Mouse (Mus musculus) stomach, embryonic 14.5 days (tissue): ENCODE data around the gene Cast. TPM values are rescaled to one million over a fixed set of nuclear protein-coding genes. Genes with fewer than 3 reads are reported as not detected.

ENCODE experiments used
- ATAC-seq: fragments of 200-750 bp; cut with Nextera tagmentation; 2 replicates; pipeline ENCODE4 v1.8.0; 2017; ENCODE audit warnings: low read depth, moderate TSS enrichment; ENCODE audit not compliant: insufficient number of reproducible peaks, insufficient read depth, low FRiP score
- H3K27ac ChIP-seq: fragments of 300-500 bp; sonication (generic); 2 replicates; pipeline ENCODE4 v1.5.1; 2014; ENCODE audit warnings: mild to moderate bottlenecking, low read length, moderate library complexity, mixed read lengths
- H3K27me3 ChIP-seq: fragments of 300-500 bp; sonication (generic); 2 replicates; pipeline ENCODE4 v1.6.1; 2014; ENCODE audit warnings: low read length, control low read depth, mixed read lengths; ENCODE audit not compliant: control insufficient read depth, insufficient read depth
- H3K36me3 ChIP-seq: fragments of 300-500 bp; sonication (generic); 2 replicates; pipeline ENCODE4 v1.6.1; 2014; ENCODE audit warnings: mild to moderate bottlenecking, control low read depth, low read length, moderate library complexity, mixed read lengths; ENCODE audit not compliant: control insufficient read depth, insufficient read depth
- H3K4me1 ChIP-seq: fragments of 300-500 bp; sonication (generic); 2 replicates; pipeline ENCODE4 v1.6.1; 2014; ENCODE audit warnings: low read length, control low read depth, mixed read lengths; ENCODE audit not compliant: control insufficient read depth, insufficient read depth
- H3K4me2 ChIP-seq: fragments of 300-500 bp; sonication (generic); replicated peaks from 2 replicates; pipeline ENCODE4 v1.6.1; 2014; ENCODE audit warnings: low read depth, low read length, control low read depth
- H3K4me3 ChIP-seq: fragments of 300-500 bp; sonication (generic); 2 replicates; pipeline ENCODE4 v1.5.1; 2014; ENCODE audit warnings: low read depth, low read length, control low read depth
- H3K9ac ChIP-seq: fragments of 300-500 bp; sonication (generic); replicated peaks from 2 replicates; pipeline ENCODE4 v1.6.1; 2014; ENCODE audit warnings: low read depth, mild to moderate bottlenecking, control low read depth, low read length, moderate library complexity, mixed read lengths
- H3K9me3 ChIP-seq: fragments of 300-500 bp; sonication (generic); 2 replicates; pipeline ENCODE4 v1.6.1; 2016; ENCODE audit warnings: low read depth, low read length, control low read depth; ENCODE audit not compliant: control insufficient read depth
- WGBS: fragments of 180-500 bp; shearing (Covaris S2); extraction: QIAGEN DNeasy Blood & Tissue Kit; methylation state at CpG from one replicate; pipeline ENCODE4 v1.1.7; 2014; 5-methylcytosine and 5-hydroxymethylcytosine counted together
- polyA plus RNA-seq: library from polyadenylated mRNA; unstranded; fragments of >200 nt; fragmentation: Nextera tagmentation; extraction: Ambion mirVana; gene quantifications from 2 replicates; pipeline ENCODE4 v1.2.1, GENCODE M21; 2014

Gene Cast
- polyA plus RNA-seq, 1 experiment from 2014 or later: 38.9 TPM

- ATAC-seq: 0 out of 2 replicates have a peak, but pooled peaks have one; percentile 49
- Histone ChIP-seq H3K4me2 (no peak overlapping the region), H3K36me3 (peaks cover 8% of the 10 kb centered on the region; the same call in 1 of the 2 replicates), H3K27ac (no peak overlapping the region), H3K4me1 (no peaks in the 10 kb centered on the region), H3K27me3 (no peaks in the 10 kb centered on the region), H3K9ac (no peak overlapping the region), H3K4me3 (no peak overlapping the region), H3K9me3 (no peaks in the 10 kb centered on the region)
- WGBS: 36% methylated on average over 5 of the region's 5 CpGs
Observed at GRCm38 (mm10) chr13:74743219-74743618, 65.4 kb downstream of the Cast start.

- Histone ChIP-seq H3K4me3 (no peak overlapping the region), H3K9me3 (no peaks in the 10 kb centered on the region), H3K4me1 (no peaks in the 10 kb centered on the region), H3K27ac (no peak overlapping the region), H3K9ac (no peak overlapping the region), H3K36me3 (peaks cover 17% of the 10 kb centered on the region), H3K4me2 (no peak overlapping the region), H3K27me3 (no peaks in the 10 kb centered on the region)
- whole genome bisulfite sequencing: 78% methylated on average over 2 of the region's 2 CpGs
- ATAC-seq: no peak
Observed at GRCm38 (mm10) chr13:74736396-74736795, 72.2 kb downstream of the Cast start.

- WGBS: 86% methylated on average over 5 of the region's 5 CpGs
- Histone ChIP-seq H3K36me3 (peaks cover 17% of the 10 kb centered on the region), H3K9me3 (no peaks in the 10 kb centered on the region), H3K4me1 (no peaks in the 10 kb centered on the region), H3K27me3 (no peaks in the 10 kb centered on the region), H3K4me3 (no peak overlapping the region), H3K27ac (no peak overlapping the region), H3K4me2 (no peak overlapping the region), H3K9ac (no peak overlapping the region)
- ATAC-seq: peak; percentile 75; the same call in 1 of the 2 replicates
Observed at GRCm38 (mm10) chr13:74735834-74736233, 72.8 kb downstream of the Cast start.

GRCm38 (mm10) chr13:74733726-74734125 is 74.9 kb downstream of the Cast start:
- ATAC-seq: no peak
- Histone ChIP-seq H3K4me1 (no peaks in the 10 kb centered on the region), H3K9me3 (no peaks in the 10 kb centered on the region), H3K9ac (no peak overlapping the region), H3K4me3 (no peak overlapping the region), H3K27me3 (no peaks in the 10 kb centered on the region), H3K27ac (no peak overlapping the region), H3K4me2 (no peak overlapping the region), H3K36me3 (peaks cover 20% of the 10 kb centered on the region)
- 89% methylated on average over 4 of the region's 4 CpGs for WGBS

GRCm38 (mm10) chr13:74719002-74719401 is 89.6 kb downstream of the Cast start:
- no peaks in the 10 kb centered on the region; the same call in 1 of the 2 replicates for H3K9me3 ChIP-seq
- no peak overlapping the region for H3K9ac ChIP-seq
- no peak overlapping the region for H3K27ac ChIP-seq
- no peaks in the 10 kb centered on the region; the same call in 1 of the 2 replicates for H3K36me3 ChIP-seq
- no peak overlapping the region for H3K4me3 ChIP-seq
- no peaks in the 10 kb centered on the region for H3K27me3 ChIP-seq
- 82% methylated on average over 2 of the region's 2 CpGs for WGBS
- no peaks in the 10 kb centered on the region for H3K4me1 ChIP-seq
- ATAC-seq: no peak
- H3K4me2 ChIP-seq: no peak overlapping the region

GRCm38 (mm10) chr13:74696225-74696624 is 112.4 kb downstream of the Cast start:
- Histone ChIP-seq H3K9me3 (no peaks in the 10 kb centered on the region), H3K36me3 (no peaks in the 10 kb centered on the region; the same call in none of the 2 replicates)
- 56% methylated on average over 3 of the region's 3 CpGs for WGBS

GRCm38 (mm10) chr13:74695497-74696193 is 113.0 kb downstream of the Cast start:
- 86% methylated on average over 5 of the region's 5 CpGs for WGBS
- no peak overlapping the region for H3K9ac ChIP-seq
- no peak overlapping the region for H3K4me2 ChIP-seq
- no peaks in the 10 kb centered on the region for H3K27me3 ChIP-seq
- no peaks in the 10 kb centered on the region; the same call in none of the 2 replicates for H3K36me3 ChIP-seq
- H3K9me3 ChIP-seq: no peaks in the 10 kb centered on the region
- no peaks in the 10 kb centered on the region for H3K4me1 ChIP-seq
- ATAC-seq: no peak
- H3K4me3 ChIP-seq: no peak overlapping the region
- H3K27ac ChIP-seq: no peak overlapping the region

More at GRCm38 (mm10) chr13:74696225-74696624, 112.4 kb downstream of the Cast start:
- no peaks in the 10 kb centered on the region for H3K27me3 ChIP-seq
- no peaks in the 10 kb centered on the region for H3K4me1 ChIP-seq
- no peak overlapping the region for H3K27ac ChIP-seq
- H3K4me3 ChIP-seq: no peak overlapping the region
- no peak overlapping the region for H3K4me2 ChIP-seq
- no peak overlapping the region for H3K9ac ChIP-seq
- ATAC-seq: no peak
